Mouse (Mus musculus): ENCODE results near the gene Dct.

DNA sequence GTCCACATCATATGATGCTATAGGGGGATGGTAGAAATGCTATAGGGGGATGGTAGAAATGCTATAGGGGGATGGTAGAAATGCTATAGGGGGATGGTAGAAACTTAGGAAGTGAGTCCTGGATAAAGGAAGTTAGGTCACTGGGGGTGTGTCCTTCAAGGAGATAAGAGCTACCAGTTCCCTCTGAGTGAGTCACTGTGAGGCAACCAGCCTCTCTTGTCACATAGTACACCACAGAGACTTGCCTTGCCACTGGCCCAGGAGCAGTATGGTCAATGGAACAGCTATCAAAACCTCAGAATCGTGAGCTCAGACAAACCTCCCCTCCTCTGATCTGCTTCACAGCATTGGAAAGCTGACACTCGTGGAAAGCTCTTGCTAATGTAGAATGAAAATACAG lies 46.2 kb upstream of the Dct start:
- TF ChIP-seq CTCF (IDR thresholded peaks at IDR 0.05; ENCODE audit: borderline replicate concordance, insufficient read depth, low read depth, low read length) (no peak), POLR2A (IDR thresholded peaks at IDR 0.05; ENCODE audit: borderline replicate concordance, insufficient read depth, low read length) (no peak)
